Mouse (Mus musculus) CH12.LX (cell line): ENCODE results near the gene Wdr78. TPM values are rescaled to one million over a fixed set of nuclear protein-coding genes. Genes with fewer than 3 reads are reported as not detected.

ENCODE experiments used
- DNase-seq: peaks from one replicate; pipeline ENCODE4 v3.0.0-alpha.2; 2013; ENCODE audit errors: extremely low read depth
- H3K27ac ChIP-seq: 2 replicates; pipeline ENCODE4 v1.5.1; 2012; ENCODE audit warnings: low read depth, mild to moderate bottlenecking, control low read depth, moderate library complexity; ENCODE audit not compliant: insufficient read depth
- H3K27me3 ChIP-seq: replicated peaks from 2 replicates; pipeline ENCODE3; 2012; ENCODE audit warnings: inconsistent platforms
- H3K36me3 ChIP-seq, 2 experiments: replicated peaks in 1 of 2; 2 replicates each; pipeline versions ENCODE3 to v1.6.1; 2012; ENCODE audit warnings: inconsistent platforms in 1 of 2, low read length in 1 of 2, mild to moderate bottlenecking in 1 of 2, mixed read lengths in 1 of 2, moderate library complexity in 1 of 2; ENCODE audit not compliant: control insufficient read depth in 1 of 2, insufficient read depth in 1 of 2
- H3K4me1 ChIP-seq, 2 experiments: 2 replicates each; pipeline ENCODE4 v1.6.1; 2012; ENCODE audit warnings: inconsistent platforms in 1 of 2, moderate library complexity in 1 of 2; ENCODE audit not compliant: insufficient read depth in 2 of 2, control insufficient read depth in 1 of 2
- H3K4me2 ChIP-seq: 2 replicates; pipeline ENCODE4 v1.6.1; 2012; ENCODE audit warnings: low read depth, mild to moderate bottlenecking, control low read depth; ENCODE audit not compliant: poor library complexity, insufficient read depth, severe bottlenecking
- H3K4me3 ChIP-seq, 3 experiments: fragments of 150-350 bp in 1 of 3; sonication (generic) in 1 of 3; replicated peaks in 1 of 3; 2 replicates each; pipeline versions ENCODE3 to v1.5.1; 2011 to 2012; ENCODE audit warnings: low read depth in 2 of 3, low read length in 2 of 3, mild to moderate bottlenecking in 2 of 3, moderate library complexity in 2 of 3, control low read depth in 1 of 3, improper control_type of control experiment in 1 of 3, inconsistent platforms in 1 of 3, mixed read lengths in 1 of 3; ENCODE audit not compliant: poor library complexity in 1 of 3
- H3K79me2 ChIP-seq: replicated peaks from 2 replicates; pipeline ENCODE4 v1.6.1; 2012; ENCODE audit warnings: mild to moderate bottlenecking, moderate library complexity; ENCODE audit not compliant: control insufficient read depth, poor library complexity, insufficient read depth, severe bottlenecking; ENCODE audit errors: extremely low read depth
- H3K9ac ChIP-seq: 2 replicates; pipeline ENCODE4 v1.6.1; 2012; ENCODE audit warnings: low read depth, mild to moderate bottlenecking, control low read depth, moderate library complexity; ENCODE audit not compliant: insufficient read depth
- H3K9me3 ChIP-seq: replicated peaks from 2 replicates; pipeline ENCODE3; 2012; ENCODE audit warnings: low read length, inconsistent platforms, mixed read lengths
- CHD1 ChIP-seq: IDR thresholded peaks from 2 replicates; pipeline ENCODE4 v1.6.1; 2012; ENCODE audit warnings: low read depth, low read length, improper control_type of control experiment, inconsistent platforms
- IRF4 ChIP-seq: IDR thresholded peaks from 2 replicates; pipeline ENCODE4 v1.6.1; 2014; ENCODE audit warnings: low read depth, mild to moderate bottlenecking, inconsistent platforms, low read length, improper control_type of control experiment
- JUN ChIP-seq: IDR thresholded peaks from 2 replicates; pipeline ENCODE4 v1.6.1; 2011; ENCODE audit warnings: low read depth, mild to moderate bottlenecking, low read length, improper control_type of control experiment, moderate library complexity; ENCODE audit not compliant: insufficient read depth
- MAFK ChIP-seq: IDR thresholded peaks from 2 replicates; pipeline ENCODE4 v1.6.1; 2011; ENCODE audit warnings: low read length, improper control_type of control experiment; ENCODE audit not compliant: insufficient replicate concordance
- MAX ChIP-seq: IDR thresholded peaks from 2 replicates; pipeline ENCODE4 v1.6.1; 2011; ENCODE audit warnings: low read length, improper control_type of control experiment
- MAZ ChIP-seq: IDR thresholded peaks from 2 replicates; pipeline ENCODE4 v1.6.1; 2012; ENCODE audit warnings: low read depth, mild to moderate bottlenecking, inconsistent platforms, low read length, improper control_type of control experiment, moderate library complexity
- MEF2A ChIP-seq: IDR thresholded peaks from 2 replicates; pipeline ENCODE4 v1.6.1; 2014; ENCODE audit warnings: low read depth, mild to moderate bottlenecking, inconsistent platforms, low read length, improper control_type of control experiment, borderline replicate concordance
- MYC ChIP-seq: IDR thresholded peaks from 2 replicates; pipeline ENCODE4 v1.6.1; 2011; ENCODE audit warnings: low read depth, mild to moderate bottlenecking, improper control_type of control experiment, low read length
- PAX5 ChIP-seq: IDR thresholded peaks from 2 replicates; pipeline ENCODE4 v1.6.1; 2012; ENCODE audit warnings: low read length, inconsistent platforms, mixed read lengths
- POLR2AphosphoS2 ChIP-seq: IDR thresholded peaks from 2 replicates; pipeline ENCODE4 v1.6.1; 2011; ENCODE audit warnings: low read depth, low read length, improper control_type of control experiment
- SIN3A ChIP-seq: IDR thresholded peaks from 2 replicates; pipeline ENCODE4 v1.6.1; 2012; ENCODE audit warnings: low read length, improper control_type of control experiment, inconsistent platforms
- SMC3 ChIP-seq: IDR thresholded peaks from 2 replicates; pipeline ENCODE4 v1.6.1; 2011; ENCODE audit warnings: low read depth, low read length, improper control_type of control experiment
- UBTF ChIP-seq: IDR thresholded peaks from 2 replicates; pipeline ENCODE4 v1.6.1; 2012; ENCODE audit warnings: low read depth, mild to moderate bottlenecking, inconsistent platforms, low read length, improper control_type of control experiment, moderate library complexity
- USF2 ChIP-seq: conservative IDR thresholded peaks from 2 replicates; pipeline ENCODE4 v1.6.1; 2011; ENCODE audit warnings: low read depth, low read length, improper control_type of control experiment
- ZC3H11A ChIP-seq: IDR thresholded peaks from 2 replicates; pipeline ENCODE4 v1.6.1; 2012; ENCODE audit warnings: low read depth, mild to moderate bottlenecking, inconsistent platforms, low read length, improper control_type of control experiment
- ZMIZ1 ChIP-seq: IDR thresholded peaks from 2 replicates; pipeline ENCODE4 v1.6.1; 2012; ENCODE audit warnings: low read depth, mild to moderate bottlenecking, inconsistent platforms, low read length, improper control_type of control experiment
- ZNF384 ChIP-seq: IDR thresholded peaks from 2 replicates; pipeline ENCODE4 v1.6.1; 2012; ENCODE audit warnings: low read depth, low read length, improper control_type of control experiment, inconsistent platforms
- dilution Hi-C: fragments of 300-500 bp; cut with MboI; formaldehyde crosslinking; loops from 2 replicates; pipeline ENCODE4 v1.14.3; 2020; ENCODE audit warnings: low sequenced_read_pairs; ENCODE audit not compliant: extremely low pct_unique_long_range_greater_than_20kb, extremely low pct_ligation_motif_present
- in situ Hi-C: fragments of 300-500 bp; cut with MboI; formaldehyde crosslinking; loops from 3 replicates; pipeline ENCODE4 v1.14.3; 2019; ENCODE audit warnings: low sequenced_read_pairs, low pct_ligation_motif_present, low pct_unique_long_range_greater_than_20kb, mixed read lengths
- polyA plus RNA-seq: library from polyadenylated mRNA; unstranded; fragments of >175 nt; gene quantifications from 2 replicates; pipeline ENCODE4 v1.2.1, GENCODE M21; 2012; ENCODE audit warnings: low read depth; ENCODE audit not compliant: insufficient read length
- total RNA-seq, 2 experiments: library from RNA; depleted of rRNA; stranded (reverse); fragments of 300-350 nt in 1 of 2; fragments of >200 nt in 1 of 2; gene quantifications; 2 replicates each; pipeline ENCODE4 v1.2.3; 2012 to 2014

The Wdr78 gene
- total and polyA plus RNA-seq, 3 experiments = 0.29 to 1.1 (median 0.63) TPM

- dilution Hi-C loops (no loop called here), in situ Hi-C loops (no loop called here)
- Histone ChIP-seq H3K4me2 (peak overlapping the region; percentile 76), H3K36me3 (peaks cover 0 to 15% of the 10 kb centered on the region in 2 experiments), H3K4me3 (peak overlapping the region in 2 of 3 experiments; percentile 28 to 74), H3K9me3 (no peaks in the 10 kb centered on the region), H3K27ac (peak overlapping the region; percentile 51), H3K4me1 (peaks cover 5 to 43% of the 10 kb centered on the region in 2 experiments), H3K27me3 (no peaks in the 10 kb centered on the region), H3K79me2 (peaks cover 26% of the 10 kb centered on the region), H3K9ac (peak overlapping the region; percentile 50; the same call in 1 of the 2 replicates)
- peak; percentile 27 for DNase-seq
- TF ChIP-seq UBTF = no peak
- no peak for TF ChIP-seq SIN3A
- TF ChIP-seq MAZ = no peak
- TF ChIP-seq IRF4 = no peak
- TF ChIP-seq PAX5 = no peak
- TF ChIP-seq MYC = no peak
- TF ChIP-seq CHD1 = no peak
- no peak for TF ChIP-seq POLR2AphosphoS2
- no peak for TF ChIP-seq MAFK
- TF ChIP-seq MAX = no peak
- TF ChIP-seq MEF2A = no peak
- no peak for TF ChIP-seq JUN
- TF ChIP-seq ZMIZ1 = no peak
- TF ChIP-seq ZC3H11A = no peak
- no peak for TF ChIP-seq USF2
- TF ChIP-seq SMC3 = no peak
Measured at GRCm38 (mm10) chr4:103118888-103119228, 4.5 kb upstream of the Wdr78 start.

- in situ Hi-C loops (no loop called here), dilution Hi-C loops (no loop called here)
- Histone ChIP-seq H3K4me1 (peaks cover 9 to 30% of the 10 kb centered on the region in 2 experiments), H3K27ac (no peak overlapping the region), H3K4me2 (peak overlapping the region; percentile 75), H3K9ac (peak overlapping the region; percentile 83), H3K9me3 (no peaks in the 10 kb centered on the region), H3K4me3 (peak overlapping the region; percentile 86 to 87 (median 87)), H3K36me3 (peaks cover 0 to 25% of the 10 kb centered on the region in 2 experiments), H3K79me2 (peaks cover 8% of the 10 kb centered on the region; the same call in 1 of the 2 replicates), H3K27me3 (no peaks in the 10 kb centered on the region)
- TF ChIP-seq ZNF384 (0 out of 2 replicates have a peak, but pooled peaks have one; percentile 7), MYC (no peak)
- no peak for DNase-seq
Measured at GRCm38 (mm10) chr4:103113402-103113801, 953 bp downstream of the Wdr78 start.
